Mouse (Mus musculus): ENCODE results near the gene Glipr1l1. TPM values are rescaled to one million over a fixed set of nuclear protein-coding genes. Genes with fewer than 3 reads are reported as not detected.
"Not testable (repeated sequence)": the region's sequence is repeated elsewhere in the genome, so short reads cannot be mapped to it uniquely, and the experiment has no call there.

The Glipr1l1 gene
- total RNA-seq (2021) = not detected
- long read RNA-seq = 0 reads

GRCm38 (mm10) chr10:112059702-112060582 lies at the start of gene Glipr1l1:
Glipr1l1 (plus strand) TSS chr10:112060189.
- DNase-seq (ENCODE audit: low spot score in 2 of 2) = peak; percentile 83 to 94

- DNase-seq (ENCODE audit: low spot score in 2 of 2) = no peak
Observed at GRCm38 (mm10) chr10:112023585-112023984, 36.4 kb upstream of the Glipr1l1 start.

GRCm38 (mm10) chr10:112028689-112029088 lies 31.3 kb upstream of the Glipr1l1 start:
- DNase-seq (ENCODE audit: low spot score in 2 of 2) = not testable (repeated sequence)

GRCm38 (mm10) chr10:112043523-112043922 lies 16.5 kb upstream of the Glipr1l1 start:
- DNase-seq (ENCODE audit: low spot score in 2 of 2) = not testable (repeated sequence)

GRCm38 (mm10) chr10:112044283-112044682 lies 15.7 kb upstream of the Glipr1l1 start:
- DNase-seq (ENCODE audit: low spot score in 2 of 2) = not testable (repeated sequence)

- DNase-seq (ENCODE audit: low spot score in 2 of 2) = no peak
Observed at GRCm38 (mm10) chr10:112051220-112051619, 8.8 kb upstream of the Glipr1l1 start.

GRCm38 (mm10) chr10:112051956-112052355 lies 8.0 kb upstream of the Glipr1l1 start:
- not testable (repeated sequence) for DNase-seq (ENCODE audit: low spot score in 2 of 2)

GRCm38 (mm10) chr10:112060583-112060934 lies 570 bp downstream of the Glipr1l1 start:
- not testable (repeated sequence) for DNase-seq (ENCODE audit: low spot score in 2 of 2)

GRCm38 (mm10) chr10:112080044-112080443 lies 20.1 kb downstream of the Glipr1l1 start:
- no peak for DNase-seq (ENCODE audit: low spot score in 2 of 2)

- DNase-seq (ENCODE audit: low spot score in 2 of 2) = no peak
Observed at GRCm38 (mm10) chr10:112083157-112083556, 23.2 kb downstream of the Glipr1l1 start, which contains the start of gene Glipr1l2. Glipr1l2 (plus strand) TSS chr10:112083354.

- DNase-seq (ENCODE audit: low spot score in 2 of 2) = peak; percentile 28 to 74
Observed at GRCm38 (mm10) chr10:112105785-112106184, 45.8 kb downstream of the Glipr1l1 start.

GRCm38 (mm10) chr10:112110401-112110800 lies 50.4 kb downstream of the Glipr1l1 start:
- DNase-seq (ENCODE audit: low spot score in 2 of 2) = no peak

- not testable (repeated sequence) for DNase-seq (ENCODE audit: low spot score in 2 of 2)
Observed at GRCm38 (mm10) chr10:112125090-112125489, 65.1 kb downstream of the Glipr1l1 start.

- not testable (repeated sequence) for DNase-seq (ENCODE audit: low spot score in 2 of 2)
Observed at GRCm38 (mm10) chr10:112127682-112128230, 67.8 kb downstream of the Glipr1l1 start.

Other genes with a start within 250 kb of the Glipr1l1 start
- gene Krr1, start 87.5 kb upstream of the Glipr1l1 start, total RNA-seq (2021) = 10 to 100 TPM; 35.0 to 35.6 TPM
- gene Glipr1, start 57.6 kb upstream of the Glipr1l1 start, total RNA-seq (2021) = 1 to 10 TPM in 1 of 2 experiments, under 1 TPM in 1; 0.81 to 1.8 TPM
- gene Glipr1l2, start 23.2 kb downstream of the Glipr1l1 start, total RNA-seq (2021) = not detected
- not detected for gene Glipr1l3, start 100.1 kb downstream of the Glipr1l1 start, total RNA-seq (2021)
- gene Caps2, start 103.4 kb downstream of the Glipr1l1 start, total RNA-seq (2021) = under 1 TPM; 0.23 to 0.32 TPM
- gene Kcnc2, start 210.9 kb downstream of the Glipr1l1 start, total RNA-seq (2021) = 10 to 100 TPM; 79.8 to 84.2 TPM